Mouse (Mus musculus): ENCODE measurements around the gene Fam222a. TPM values are rescaled to one million over a fixed set of nuclear protein-coding genes. Genes with fewer than 3 reads are reported as not detected.
A peak's percentile ranks its signal among the peaks of the same experiment; 100 is the strongest.

Gene Fam222a
- polyA plus RNA-seq, 1 experiment from 2014 or later: 0.79 TPM

- DNase-seq (ENCODE audit: low spot score) (no peak), ATAC-seq (ENCODE audit: low FRiP score, low TSS enrichment) (peak; percentile 58; the same call in 1 of the 2 replicates)
- 0 out of 2 replicates have a peak, but pooled peaks have one; percentile 1 for TF ChIP-seq CTCF (IDR thresholded peaks at IDR 0.05; ENCODE audit: low read depth)
- no peak for TF ChIP-seq EP300 (optimal IDR thresholded peaks at IDR 0.05)
- peak overlapping the region; percentile 27; the same call in 1 of the 2 replicates for H3K9ac ChIP-seq (ENCODE audit: low read length)
- H3K4me3 ChIP-seq (ENCODE audit: low read depth, low read length): no peak overlapping the region
- peak overlapping the region; percentile 31 for H3K4me2 ChIP-seq (replicated peaks; ENCODE audit: low read depth)
- H3K9me3 ChIP-seq (ENCODE audit: control insufficient read depth, low read length): no peaks in the 10 kb centered on the region
- H3K36me3 ChIP-seq (ENCODE audit: control insufficient read depth, insufficient read depth, low read length): no peaks in the 10 kb centered on the region
- peak overlapping the region; percentile 81 for H3K27ac ChIP-seq (replicated peaks)
- H3K4me1 ChIP-seq (replicated peaks; ENCODE audit: control insufficient read depth, insufficient read depth): peaks cover 9% of the 10 kb centered on the region; the same call in 1 of the 2 replicates
- WGBS: 26% methylated on average over 15 of the region's 15 CpGs
- no peaks in the 10 kb centered on the region for H3K27me3 ChIP-seq (ENCODE audit: control insufficient read depth, insufficient read depth, low read length)
These were observed 27.0 kb downstream of the Fam222a start for GRCm38 (mm10) chr5:114594741-114595241.

- ATAC-seq (ENCODE audit: low FRiP score, low TSS enrichment) (no peak), DNase-seq (ENCODE audit: low spot score) (no peak)
- Histone ChIP-seq H3K27me3 (ENCODE audit: control insufficient read depth, insufficient read depth, low read length) (no peaks in the 10 kb centered on the region), H3K4me3 (ENCODE audit: low read depth, low read length) (no peak overlapping the region), H3K9me3 (ENCODE audit: control insufficient read depth, low read length) (no peaks in the 10 kb centered on the region), H3K36me3 (ENCODE audit: control insufficient read depth, insufficient read depth, low read length) (no peaks in the 10 kb centered on the region), H3K27ac (replicated peaks) (no peak overlapping the region; the same call in 1 of the 2 replicates), H3K4me2 (replicated peaks; ENCODE audit: low read depth) (no peak overlapping the region), H3K4me1 (replicated peaks; ENCODE audit: control insufficient read depth, insufficient read depth) (peaks cover 9% of the 10 kb centered on the region; the same call in 1 of the 2 replicates), H3K9ac (ENCODE audit: low read length) (no peak overlapping the region)
- 18% methylated on average over 10 of the region's 10 CpGs for WGBS
- TF ChIP-seq EP300 (optimal IDR thresholded peaks at IDR 0.05) (no peak), CTCF (IDR thresholded peaks at IDR 0.05; ENCODE audit: low read depth) (no peak)
These were observed 28.8 kb downstream of the Fam222a start for GRCm38 (mm10) chr5:114596604-114597003.

- WGBS: 30% methylated on average over 8 of the region's 8 CpGs
- no peak overlapping the region for H3K9ac ChIP-seq (ENCODE audit: low read length)
- H3K4me1 ChIP-seq (replicated peaks; ENCODE audit: control insufficient read depth, insufficient read depth): peaks cover 9% of the 10 kb centered on the region; the same call in 1 of the 2 replicates
- H3K27ac ChIP-seq (replicated peaks): no peak overlapping the region; the same call in 1 of the 2 replicates
- no peak overlapping the region for H3K4me2 ChIP-seq (replicated peaks; ENCODE audit: low read depth)
- no peaks in the 10 kb centered on the region for H3K36me3 ChIP-seq (ENCODE audit: control insufficient read depth, insufficient read depth, low read length)
- no peak overlapping the region for H3K4me3 ChIP-seq (ENCODE audit: low read depth, low read length)
- TF ChIP-seq EP300 (optimal IDR thresholded peaks at IDR 0.05) (no peak), CTCF (IDR thresholded peaks at IDR 0.05; ENCODE audit: low read depth) (no peak)
- no peaks in the 10 kb centered on the region for H3K27me3 ChIP-seq (ENCODE audit: control insufficient read depth, insufficient read depth, low read length)
- H3K9me3 ChIP-seq (ENCODE audit: control insufficient read depth, low read length): no peaks in the 10 kb centered on the region
- DNase-seq (ENCODE audit: low spot score) (no peak), ATAC-seq (ENCODE audit: low FRiP score, low TSS enrichment) (no peak)
These were observed 29.4 kb downstream of the Fam222a start for GRCm38 (mm10) chr5:114597222-114597621.

- Histone ChIP-seq H3K36me3 (ENCODE audit: control insufficient read depth, insufficient read depth, low read length) (no peaks in the 10 kb centered on the region), H3K4me2 (replicated peaks; ENCODE audit: low read depth) (no peak overlapping the region), H3K27me3 (ENCODE audit: control insufficient read depth, insufficient read depth, low read length) (no peaks in the 10 kb centered on the region), H3K27ac (replicated peaks) (no peak overlapping the region), H3K9me3 (ENCODE audit: control insufficient read depth, low read length) (no peaks in the 10 kb centered on the region), H3K4me1 (replicated peaks; ENCODE audit: control insufficient read depth, insufficient read depth) (peaks cover 9% of the 10 kb centered on the region; the same call in 1 of the 2 replicates), H3K9ac (ENCODE audit: low read length) (no peak overlapping the region), H3K4me3 (ENCODE audit: low read depth, low read length) (no peak overlapping the region)
- TF ChIP-seq EP300 (optimal IDR thresholded peaks at IDR 0.05): no peak
- no peak for TF ChIP-seq CTCF (IDR thresholded peaks at IDR 0.05; ENCODE audit: low read depth)
- DNase-seq (ENCODE audit: low spot score): no peak
- 42% methylated on average over 6 of the region's 6 CpGs for WGBS
- no peak for ATAC-seq (ENCODE audit: low FRiP score, low TSS enrichment)
These were observed 29.8 kb downstream of the Fam222a start for GRCm38 (mm10) chr5:114597652-114598051.

GRCm38 (mm10) chr5:114602012-114602411, 34.2 kb downstream of the Fam222a start:
- Histone ChIP-seq H3K4me1 (replicated peaks; ENCODE audit: control insufficient read depth, insufficient read depth) (no peaks in the 10 kb centered on the region), H3K36me3 (ENCODE audit: control insufficient read depth, insufficient read depth, low read length) (no peaks in the 10 kb centered on the region), H3K4me3 (ENCODE audit: low read depth, low read length) (no peak overlapping the region), H3K9me3 (ENCODE audit: control insufficient read depth, low read length) (no peaks in the 10 kb centered on the region), H3K9ac (ENCODE audit: low read length) (no peak overlapping the region), H3K4me2 (replicated peaks; ENCODE audit: low read depth) (no peak overlapping the region), H3K27ac (replicated peaks) (no peak overlapping the region), H3K27me3 (ENCODE audit: control insufficient read depth, insufficient read depth, low read length) (no peaks in the 10 kb centered on the region)
- DNase-seq (ENCODE audit: low spot score) (no peak), ATAC-seq (ENCODE audit: low FRiP score, low TSS enrichment) (no peak)
- TF ChIP-seq CTCF (IDR thresholded peaks at IDR 0.05; ENCODE audit: low read depth): no peak
- TF ChIP-seq EP300 (optimal IDR thresholded peaks at IDR 0.05): no peak
- WGBS: 73% methylated on average over 8 of the region's 8 CpGs

GRCm38 (mm10) chr5:114603975-114604374, 36.2 kb downstream of the Fam222a start:
- Histone ChIP-seq H3K4me3 (ENCODE audit: low read depth, low read length) (no peak overlapping the region), H3K27me3 (ENCODE audit: control insufficient read depth, insufficient read depth, low read length) (no peaks in the 10 kb centered on the region), H3K4me2 (replicated peaks; ENCODE audit: low read depth) (no peak overlapping the region), H3K9ac (ENCODE audit: low read length) (no peak overlapping the region), H3K4me1 (replicated peaks; ENCODE audit: control insufficient read depth, insufficient read depth) (0 out of 2 replicates have a peak, but pooled peaks cover 4% of the 10 kb centered on the region), H3K9me3 (ENCODE audit: control insufficient read depth, low read length) (no peaks in the 10 kb centered on the region), H3K27ac (replicated peaks) (no peak overlapping the region), H3K36me3 (ENCODE audit: control insufficient read depth, insufficient read depth, low read length) (no peaks in the 10 kb centered on the region)
- no peak for ATAC-seq (ENCODE audit: low FRiP score, low TSS enrichment)
- no peak for DNase-seq (ENCODE audit: low spot score)
- 78% methylated on average over 5 of the region's 5 CpGs for WGBS
- no peak for TF ChIP-seq EP300 (optimal IDR thresholded peaks at IDR 0.05)
- TF ChIP-seq CTCF (IDR thresholded peaks at IDR 0.05; ENCODE audit: low read depth): peak; percentile 62
